Mouse (Mus musculus) hindbrain, embryonic 16.5 days (tissue): ENCODE measurements around the gene Rapgef6. TPM values are rescaled to one million over a fixed set of nuclear protein-coding genes. Genes with fewer than 3 reads are reported as not detected.

Experiments
- ATAC-seq: fragments of 200-750 bp; cut with Nextera tagmentation; 2 replicates; pipeline ENCODE4 v1.8.0; 2017; ENCODE audit warnings: moderate TSS enrichment, moderate library complexity
- H3K27ac ChIP-seq: fragments of 300-500 bp; sonication (generic); 2 replicates; pipeline ENCODE4 v1.5.1; 2014; ENCODE audit warnings: low read depth, mild to moderate bottlenecking, control low read depth, low read length, moderate library complexity
- H3K27me3 ChIP-seq: fragments of 300-500 bp; sonication (generic); replicated peaks from 2 replicates; pipeline ENCODE4 v1.6.1; 2014; ENCODE audit warnings: low read length; ENCODE audit not compliant: control insufficient read depth, insufficient read depth
- H3K36me3 ChIP-seq: fragments of 300-500 bp; sonication (generic); 2 replicates; pipeline ENCODE4 v1.6.1; 2014; ENCODE audit warnings: mild to moderate bottlenecking, low read length, moderate library complexity, mixed read lengths; ENCODE audit not compliant: control insufficient read depth, insufficient read depth
- H3K4me1 ChIP-seq: fragments of 300-500 bp; sonication (generic); 2 replicates; pipeline ENCODE4 v1.6.1; 2014; ENCODE audit warnings: low read depth, low read length; ENCODE audit not compliant: control insufficient read depth, insufficient read depth
- H3K4me2 ChIP-seq: fragments of 300-500 bp; sonication (generic); 2 replicates; pipeline ENCODE4 v1.6.1; 2014; ENCODE audit warnings: mild to moderate bottlenecking, low read length, control low read depth, moderate library complexity
- H3K4me3 ChIP-seq: fragments of 300-500 bp; sonication (generic); 2 replicates; pipeline ENCODE4 v1.5.1; 2014; ENCODE audit warnings: mild to moderate bottlenecking, low read length, control low read depth, moderate library complexity
- H3K9ac ChIP-seq: fragments of 300-500 bp; sonication (generic); 2 replicates; pipeline ENCODE4 v1.6.1; 2014; ENCODE audit warnings: low read depth, mild to moderate bottlenecking, control low read depth, low read length, moderate library complexity
- H3K9me3 ChIP-seq: fragments of 300-500 bp; sonication (generic); 2 replicates; pipeline ENCODE4 v1.6.1; 2014; ENCODE audit warnings: mild to moderate bottlenecking, low read length, moderate library complexity; ENCODE audit not compliant: control insufficient read depth
- WGBS: fragments of 180-500 bp; shearing (Covaris S2); extraction: QIAGEN DNeasy Blood & Tissue Kit; methylation state at CpG from one replicate; pipeline ENCODE4 v1.1.7; 2014; 5-methylcytosine and 5-hydroxymethylcytosine counted together
- polyA plus RNA-seq: library from polyadenylated mRNA; unstranded; fragments of >200 nt; fragmentation: Nextera tagmentation; extraction: Ambion mirVana; gene quantifications from 2 replicates; pipeline ENCODE4 v1.2.1, GENCODE M21; 2015

Gene Rapgef6
- polyA plus RNA-seq, 1 experiment from 2014 or later = 37.4 TPM

GRCm38 (mm10) chr11:54626905-54627304 lies 104.3 kb downstream of the Rapgef6 start:
- no peaks in the 10 kb centered on the region for H3K4me1 ChIP-seq
- no peak overlapping the region for H3K4me3 ChIP-seq
- no peak for ATAC-seq
- 87% methylated on average over 1 of the region's 1 CpGs for WGBS
- no peak overlapping the region for H3K4me2 ChIP-seq
- H3K9ac ChIP-seq = no peak overlapping the region
- no peaks in the 10 kb centered on the region for H3K36me3 ChIP-seq
- H3K27ac ChIP-seq = no peak overlapping the region
- H3K27me3 ChIP-seq = no peaks in the 10 kb centered on the region
- no peaks in the 10 kb centered on the region for H3K9me3 ChIP-seq

- Histone ChIP-seq H3K4me1 (no peaks in the 10 kb centered on the region), H3K9me3 (no peaks in the 10 kb centered on the region), H3K4me3 (no peak overlapping the region), H3K9ac (no peak overlapping the region), H3K27ac (no peak overlapping the region), H3K36me3 (peaks cover 10% of the 10 kb centered on the region), H3K27me3 (no peaks in the 10 kb centered on the region), H3K4me2 (no peak overlapping the region)
- no peak for ATAC-seq
- 94% methylated on average over 4 of the region's 4 CpGs for WGBS
These were observed 123.8 kb downstream of the Rapgef6 start for GRCm38 (mm10) chr11:54646420-54646819.

DNA sequence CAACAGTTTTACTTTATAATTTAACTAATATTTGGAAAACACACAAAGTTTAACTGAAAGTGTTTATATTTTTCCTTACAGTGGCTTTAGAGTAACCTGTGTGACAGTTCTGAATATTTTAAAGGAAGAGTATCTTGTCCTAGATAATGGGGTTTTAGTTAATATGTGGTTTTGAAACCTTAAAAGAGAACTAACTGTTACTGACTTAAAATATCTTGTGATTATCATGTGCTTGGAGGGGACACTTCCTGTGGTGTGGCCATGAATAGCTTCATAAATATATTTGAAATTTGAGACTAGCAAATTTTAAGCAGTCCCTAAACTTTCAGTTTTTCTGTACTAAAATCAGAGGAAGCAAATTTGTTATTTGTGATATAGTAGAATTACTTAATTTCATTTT lies 125.9 kb downstream of the Rapgef6 start:
- no peaks in the 10 kb centered on the region for H3K9me3 ChIP-seq
- no peak overlapping the region for H3K4me2 ChIP-seq
- H3K4me1 ChIP-seq = no peaks in the 10 kb centered on the region
- H3K9ac ChIP-seq = no peak overlapping the region
- H3K27ac ChIP-seq = no peak overlapping the region
- no peaks in the 10 kb centered on the region for H3K27me3 ChIP-seq
- no peak overlapping the region for H3K4me3 ChIP-seq
- no peak for ATAC-seq
- H3K36me3 ChIP-seq = peaks cover 6% of the 10 kb centered on the region

DNA sequence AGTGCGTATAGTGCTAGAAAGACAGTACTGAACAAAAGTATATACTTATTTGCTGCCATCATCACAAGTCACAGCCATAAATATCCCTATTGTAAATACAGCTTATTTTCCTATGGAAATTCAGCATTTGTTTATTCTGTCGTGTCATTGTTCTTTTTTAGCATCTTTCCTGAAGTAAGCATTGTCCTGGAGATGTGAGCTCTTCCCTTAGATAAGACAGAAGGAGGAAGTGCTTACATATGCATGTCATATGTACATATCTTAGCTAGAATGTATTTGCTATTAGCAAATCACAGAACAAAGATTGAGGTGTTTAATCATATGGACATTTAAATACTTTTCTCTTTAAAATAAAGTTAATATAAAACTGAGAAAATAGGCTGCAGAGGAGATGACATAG lies 132.8 kb downstream of the Rapgef6 start:
- Histone ChIP-seq H3K4me1 (no peaks in the 10 kb centered on the region), H3K4me2 (no peak overlapping the region), H3K9me3 (no peaks in the 10 kb centered on the region), H3K27me3 (no peaks in the 10 kb centered on the region), H3K36me3 (0 out of 2 replicates have a peak, but pooled peaks cover 2% of the 10 kb centered on the region), H3K9ac (no peak overlapping the region), H3K27ac (no peak overlapping the region), H3K4me3 (no peak overlapping the region)
- ATAC-seq = no peak
- WGBS = 91% methylated on average over 2 of the region's 2 CpGs

DNA sequence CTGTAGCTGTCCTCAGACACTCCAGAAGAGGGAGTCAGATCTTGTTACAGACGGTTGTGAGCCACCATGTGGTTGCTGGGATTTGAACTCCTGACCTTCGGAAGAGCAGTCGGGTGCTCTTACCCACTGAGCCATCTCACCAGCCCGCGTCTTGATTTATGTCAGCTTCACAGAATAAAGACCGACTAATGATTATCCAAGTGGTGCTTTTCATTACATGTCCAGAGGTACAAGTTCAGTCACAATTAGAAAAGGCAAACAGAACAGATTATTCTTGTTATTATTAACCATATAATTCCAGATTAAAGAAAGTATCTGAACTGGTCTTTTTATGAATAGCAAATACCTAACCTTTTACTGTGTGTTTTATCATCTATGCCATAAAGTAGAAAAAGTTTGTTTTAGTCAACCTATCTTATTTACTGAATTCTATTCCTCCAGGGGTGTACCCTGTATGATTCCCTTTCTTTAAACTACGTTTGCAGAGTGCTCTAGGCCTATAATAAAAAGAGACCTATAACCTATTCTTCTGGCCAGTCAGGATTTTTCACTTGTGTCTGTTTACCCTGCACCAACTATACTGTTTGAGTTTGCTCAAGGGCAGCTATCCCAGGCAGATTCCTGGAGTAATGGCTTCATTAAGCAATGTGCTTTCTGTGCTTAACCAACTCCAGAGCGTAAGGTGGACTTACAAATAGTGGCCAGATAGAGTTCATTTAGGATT lies 151.1 kb downstream of the Rapgef6 start:
- Histone ChIP-seq H3K9ac (no peak overlapping the region), H3K9me3 (no peaks in the 10 kb centered on the region), H3K4me3 (no peak overlapping the region), H3K36me3 (peaks cover 5% of the 10 kb centered on the region; the same call in 1 of the 2 replicates), H3K27me3 (no peaks in the 10 kb centered on the region), H3K27ac (no peak overlapping the region), H3K4me2 (no peak overlapping the region), H3K4me1 (no peaks in the 10 kb centered on the region)
- WGBS = 79% methylated on average over 8 of the region's 8 CpGs
- no peak for ATAC-seq

GRCm38 (mm10) chr11:54675792-54676489 lies 153.3 kb downstream of the Rapgef6 start:
- Histone ChIP-seq H3K4me2 (no peak overlapping the region), H3K36me3 (peaks cover 12% of the 10 kb centered on the region; the same call in 1 of the 2 replicates), H3K9ac (no peak overlapping the region), H3K4me1 (no peaks in the 10 kb centered on the region), H3K9me3 (no peaks in the 10 kb centered on the region), H3K27ac (no peak overlapping the region), H3K4me3 (no peak overlapping the region), H3K27me3 (no peaks in the 10 kb centered on the region)
- ATAC-seq = no peak
- WGBS = 89% methylated on average over 2 of the region's 2 CpGs

GRCm38 (mm10) chr11:54679141-54679540 lies 156.5 kb downstream of the Rapgef6 start:
- WGBS = 96% methylated on average over 2 of the region's 2 CpGs
- no peaks in the 10 kb centered on the region for H3K27me3 ChIP-seq
- no peak overlapping the region for H3K4me3 ChIP-seq
- no peak overlapping the region for H3K4me2 ChIP-seq
- no peak overlapping the region for H3K9ac ChIP-seq
- H3K36me3 ChIP-seq = peaks cover 18% of the 10 kb centered on the region
- no peak for ATAC-seq
- no peak overlapping the region for H3K27ac ChIP-seq
- no peaks in the 10 kb centered on the region for H3K4me1 ChIP-seq
- H3K9me3 ChIP-seq = no peaks in the 10 kb centered on the region

DNA sequence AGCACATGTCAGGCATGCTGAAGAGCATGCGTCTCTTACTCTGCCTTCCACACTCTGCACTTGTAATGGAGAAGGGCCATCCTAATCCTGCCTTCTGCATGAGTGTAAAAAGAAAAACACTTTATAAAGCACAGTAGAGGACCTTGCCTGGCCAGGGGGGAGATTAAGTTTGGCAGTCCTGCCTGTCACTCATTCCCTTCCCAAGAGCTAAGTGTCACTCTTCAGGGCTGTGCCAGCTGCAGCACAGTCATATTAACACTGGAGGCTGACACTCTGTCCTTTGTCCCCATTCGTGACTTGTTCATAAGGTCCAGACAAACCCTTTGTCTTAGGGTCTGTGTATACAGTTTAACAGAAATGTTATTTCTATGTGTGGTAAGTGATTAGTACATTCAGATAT lies 162.2 kb downstream of the Rapgef6 start:
- H3K4me1 ChIP-seq = no peaks in the 10 kb centered on the region
- no peaks in the 10 kb centered on the region for H3K9me3 ChIP-seq
- peaks cover 22% of the 10 kb centered on the region for H3K36me3 ChIP-seq
- ATAC-seq = no peak
- H3K4me2 ChIP-seq = no peak overlapping the region
- H3K27me3 ChIP-seq = no peaks in the 10 kb centered on the region
- 78% methylated on average over 2 of the region's 2 CpGs for whole genome bisulfite sequencing
- H3K9ac ChIP-seq = no peak overlapping the region
- no peak overlapping the region for H3K4me3 ChIP-seq
- H3K27ac ChIP-seq = no peak overlapping the region

GRCm38 (mm10) chr11:54690171-54690570 lies 167.5 kb downstream of the Rapgef6 start:
- no peak for ATAC-seq
- Histone ChIP-seq H3K4me2 (no peak overlapping the region), H3K27ac (no peak overlapping the region), H3K9ac (no peak overlapping the region), H3K9me3 (no peaks in the 10 kb centered on the region), H3K36me3 (peaks cover 12% of the 10 kb centered on the region), H3K27me3 (no peaks in the 10 kb centered on the region), H3K4me1 (no peaks in the 10 kb centered on the region), H3K4me3 (no peak overlapping the region)
- 86% methylated on average over 4 of the region's 4 CpGs for WGBS
